Mouse (Mus musculus) brain, embryonic 14.5 days (tissue): ENCODE results near the gene Mcat. TPM values are rescaled to one million over a fixed set of nuclear protein-coding genes. Genes with fewer than 3 reads are reported as not detected.

ENCODE experiments used
- DNase-seq: peaks from one replicate; pipeline ENCODE4 v3.0.0-alpha.2; 2011; ENCODE audit warnings: low read depth
- CTCF ChIP-seq: fragments of 200-500 bp; IDR thresholded peaks from 2 replicates; pipeline ENCODE4 v1.5.1; 2012; ENCODE audit warnings: inconsistent platforms, mild to moderate bottlenecking, moderate library complexity, borderline replicate concordance; ENCODE audit not compliant: insufficient read depth, insufficient read length; ENCODE audit errors: extremely low read depth
- POLR2A ChIP-seq: fragments of 200-500 bp; IDR thresholded peaks from 2 replicates; pipeline ENCODE4 v1.6.1; 2012; ENCODE audit warnings: mild to moderate bottlenecking, inconsistent platforms, borderline replicate concordance; ENCODE audit not compliant: poor library complexity, insufficient read depth, insufficient read length, severe bottlenecking; ENCODE audit errors: extremely low read depth
- polyA plus RNA-seq: library from polyadenylated mRNA; depleted of rRNA; stranded (reverse); fragments of >200 nt; gene quantifications from 2 replicates; pipeline ENCODE4 v1.2.3, GENCODE M21; 2012

Gene Mcat
- polyA plus RNA-seq, 1 experiment: 32.8 TPM

DNA sequence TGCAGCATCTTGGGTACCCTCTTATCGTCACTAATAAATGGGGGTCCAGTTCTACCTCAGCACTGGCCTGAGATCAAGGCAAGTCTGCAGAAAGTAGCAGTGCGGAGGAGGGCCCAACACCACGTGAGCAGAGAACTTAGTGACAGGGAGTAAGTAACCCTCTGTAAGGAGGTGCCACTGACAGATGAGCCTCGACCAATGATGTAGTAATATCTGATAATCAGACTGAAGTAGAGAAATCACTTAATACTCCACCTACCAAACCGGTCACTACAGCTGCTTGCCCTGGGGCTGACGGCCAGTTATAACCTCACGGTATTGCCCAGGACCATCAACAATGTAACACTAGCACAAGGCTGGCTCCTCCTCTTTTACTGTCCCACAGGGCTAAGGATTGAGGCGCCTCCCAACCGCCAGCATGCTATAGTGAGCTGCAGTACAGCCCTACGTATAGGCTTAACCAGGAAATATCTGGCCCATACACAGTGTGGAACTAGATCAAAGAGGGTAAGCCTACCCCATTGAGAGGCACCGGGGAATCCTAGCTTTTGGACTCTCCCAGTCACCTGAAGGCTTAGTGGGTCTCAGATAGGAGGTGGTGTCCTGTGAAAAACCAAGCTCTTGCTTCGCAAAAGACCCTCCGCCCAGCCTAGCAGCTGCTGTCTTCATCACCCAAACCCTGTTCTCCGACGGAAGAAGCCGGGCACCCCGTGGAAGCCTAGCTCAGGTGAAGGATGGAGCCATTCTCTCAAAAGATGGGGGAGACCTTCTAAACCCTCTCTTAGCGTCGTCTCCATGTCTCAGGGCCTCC, 30.3 kb upstream of the Mcat start:
- TF ChIP-seq POLR2A (no peak), CTCF (no peak)
- DNase-seq: peak; percentile 32

DNA sequence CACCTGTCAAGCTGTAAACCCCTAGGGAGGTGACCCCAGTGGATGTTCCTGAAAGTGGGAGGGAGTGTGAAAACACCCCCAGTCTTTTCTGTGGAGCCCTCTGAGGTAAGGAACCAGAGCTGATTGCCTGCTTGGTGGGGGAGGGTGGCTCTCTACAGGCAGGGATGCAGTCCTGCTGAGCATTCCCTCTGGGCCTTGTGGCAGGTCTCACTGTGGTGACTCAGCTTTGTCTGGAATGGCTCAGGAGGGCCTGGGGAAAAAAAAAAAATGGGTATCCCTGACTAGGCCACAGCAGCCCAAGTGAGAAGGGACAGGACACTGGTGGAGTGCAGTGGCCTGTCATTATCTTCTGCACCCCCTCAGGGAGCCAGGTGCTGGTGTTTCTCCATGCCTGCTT, 29.6 kb upstream of the Mcat start:
- no peak for TF ChIP-seq CTCF
- no peak for TF ChIP-seq POLR2A
- no peak for DNase-seq

DNA sequence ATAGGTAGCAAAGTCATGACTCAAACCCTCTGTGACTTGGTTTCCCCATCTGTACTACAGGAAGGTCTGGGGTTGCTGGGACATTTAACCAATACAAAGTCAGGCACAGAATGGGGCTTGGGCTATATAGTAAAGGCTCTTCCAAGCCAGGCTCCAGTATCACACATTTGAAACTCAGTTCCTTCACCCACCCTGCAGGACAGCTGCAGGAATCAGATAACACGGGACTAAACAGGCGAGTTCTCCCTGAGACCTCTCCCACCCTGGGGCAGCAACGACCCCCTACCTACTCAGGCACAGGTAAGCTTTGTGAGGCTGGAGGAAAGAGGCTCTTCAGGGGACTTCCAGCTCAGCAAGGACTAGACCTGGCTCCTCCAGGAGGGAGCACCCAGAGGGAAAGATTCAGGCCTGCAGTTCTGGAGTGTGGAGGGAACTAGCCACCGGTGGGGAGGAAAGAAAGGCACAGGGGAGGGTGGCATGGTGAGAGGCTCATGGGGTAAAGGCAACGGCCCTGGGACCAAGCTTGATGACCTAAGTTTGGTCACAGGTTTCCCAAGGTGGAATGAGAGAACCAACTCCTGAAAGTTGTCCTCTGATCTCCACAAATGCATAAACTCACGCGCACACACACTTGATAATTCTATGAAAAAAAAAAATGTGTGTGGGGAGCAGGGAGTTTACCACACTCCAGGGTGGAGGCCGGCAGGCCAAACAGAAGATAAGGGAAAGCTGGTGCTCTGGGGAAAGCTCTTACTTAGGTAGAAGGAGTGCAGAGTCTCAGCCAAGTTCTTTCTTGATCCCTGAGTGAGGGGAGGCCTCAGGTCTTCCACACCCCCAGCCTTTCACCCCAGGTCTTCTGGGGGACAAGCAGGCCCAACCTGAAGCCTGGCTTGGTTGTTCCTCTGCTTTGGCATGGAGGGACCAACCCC, 28.9 kb upstream of the Mcat start:
- TF ChIP-seq CTCF: no peak
- no peak for TF ChIP-seq POLR2A

DNA sequence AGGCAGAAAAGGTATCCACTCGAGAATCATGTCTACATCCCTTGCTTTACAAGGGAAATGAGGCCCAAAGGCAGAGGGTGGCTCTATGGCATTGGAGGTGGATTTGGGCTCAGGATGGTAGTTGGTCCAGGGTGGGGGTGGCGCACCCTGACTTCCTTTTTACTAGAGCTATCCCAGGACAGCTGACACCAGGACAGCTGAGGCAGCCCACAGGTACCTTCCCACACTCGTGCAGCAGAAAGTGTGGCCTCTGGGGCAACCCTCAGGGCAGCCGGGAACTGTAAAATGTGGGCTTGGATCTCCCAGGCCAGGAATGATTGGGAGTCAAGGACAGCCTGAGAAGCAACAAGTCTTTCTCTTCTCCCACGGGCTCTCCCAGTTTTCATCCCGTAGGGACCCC, 28.2 kb upstream of the Mcat start:
- no peak for DNase-seq
- TF ChIP-seq CTCF (no peak), POLR2A (no peak)

More for the DNA sequence above, 28.9 kb upstream of the Mcat start:
- DNase-seq: no peak

DNA sequence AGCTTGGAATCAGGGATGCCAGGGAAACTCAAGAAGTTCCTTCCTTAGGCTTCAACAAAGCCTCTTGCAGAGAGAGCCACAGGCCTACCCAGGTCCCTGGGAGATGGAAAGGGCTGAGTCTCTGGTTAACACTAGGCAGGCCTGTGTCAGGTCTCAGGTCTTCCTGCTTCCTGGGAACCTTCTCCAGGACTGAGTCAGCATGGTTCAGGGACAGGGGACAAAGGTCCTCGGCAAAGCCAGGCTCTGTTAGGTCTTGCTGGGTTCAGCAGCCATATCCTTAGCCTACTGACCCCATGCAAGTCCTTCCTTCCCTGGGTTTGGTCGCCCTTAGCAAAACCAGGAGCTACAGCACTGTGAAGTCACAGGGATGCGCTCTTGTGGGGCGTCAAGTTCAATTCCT, 27.3 kb upstream of the Mcat start:
- DNase-seq: no peak
- TF ChIP-seq POLR2A (no peak), CTCF (no peak)

DNA sequence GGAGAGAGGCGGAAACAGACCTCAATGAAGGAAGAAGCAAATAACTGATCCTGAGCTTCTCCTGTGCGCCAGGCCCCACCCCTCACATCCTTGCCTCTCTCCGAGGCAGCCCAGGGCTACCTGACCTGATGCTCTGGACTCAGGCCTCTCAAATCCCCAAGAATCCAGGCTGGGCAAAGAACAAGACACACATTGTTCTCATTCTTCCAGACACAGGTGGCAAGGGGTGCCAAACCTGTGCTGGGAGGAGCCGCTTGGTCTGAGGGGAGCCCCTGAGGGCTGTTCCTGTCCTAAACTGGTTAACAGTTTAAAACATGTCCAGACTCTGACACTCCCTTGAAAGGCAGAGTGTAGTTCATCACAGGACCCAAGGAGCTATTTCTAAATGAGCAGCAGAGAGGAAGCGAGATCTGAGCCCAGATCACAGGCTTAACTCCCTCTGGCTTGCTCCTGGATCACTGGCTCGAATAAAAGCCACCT, 21.2 kb upstream of the Mcat start:
- no peak for DNase-seq
- TF ChIP-seq CTCF: no peak
- no peak for TF ChIP-seq POLR2A

DNA sequence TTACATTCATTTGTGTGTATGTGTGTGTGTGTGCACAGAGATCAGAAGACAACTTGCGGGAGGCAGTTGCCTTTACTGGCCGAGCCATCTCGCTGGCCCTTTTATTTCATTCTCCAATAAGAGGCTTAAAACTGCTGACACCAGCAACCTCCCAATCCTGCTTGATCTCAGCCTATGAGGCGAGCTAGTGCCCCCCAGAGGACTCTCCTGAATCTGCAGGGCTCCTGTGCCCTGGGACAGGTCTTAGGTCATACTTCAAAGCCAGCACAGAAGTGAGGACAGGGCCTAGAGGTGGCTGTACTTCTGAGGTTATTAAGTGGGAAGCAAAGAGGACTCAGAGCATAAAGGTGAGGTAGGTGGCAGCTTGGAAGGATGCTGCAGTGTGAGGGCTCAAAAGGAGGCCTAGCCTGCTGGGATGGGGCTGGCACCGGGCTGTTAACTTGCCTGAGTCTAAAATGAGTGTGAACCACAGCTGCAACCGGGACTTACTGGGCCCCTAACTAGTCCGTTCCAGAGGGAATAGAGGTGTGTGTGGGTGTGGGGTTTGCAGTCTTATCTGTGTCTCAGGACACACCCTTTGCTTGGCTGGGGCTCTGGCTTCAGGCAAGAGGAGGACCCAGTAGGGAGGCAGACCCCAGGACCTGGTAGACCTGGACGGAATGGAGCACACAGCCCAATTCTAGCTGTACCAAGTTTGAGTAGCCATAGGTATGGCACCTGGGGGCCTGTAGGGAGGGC, 20.0 kb upstream of the Mcat start:
- DNase-seq: peak; percentile 26
- TF ChIP-seq CTCF (peak; percentile 43; the same call in 1 of the 2 replicates), POLR2A (no peak)

DNA sequence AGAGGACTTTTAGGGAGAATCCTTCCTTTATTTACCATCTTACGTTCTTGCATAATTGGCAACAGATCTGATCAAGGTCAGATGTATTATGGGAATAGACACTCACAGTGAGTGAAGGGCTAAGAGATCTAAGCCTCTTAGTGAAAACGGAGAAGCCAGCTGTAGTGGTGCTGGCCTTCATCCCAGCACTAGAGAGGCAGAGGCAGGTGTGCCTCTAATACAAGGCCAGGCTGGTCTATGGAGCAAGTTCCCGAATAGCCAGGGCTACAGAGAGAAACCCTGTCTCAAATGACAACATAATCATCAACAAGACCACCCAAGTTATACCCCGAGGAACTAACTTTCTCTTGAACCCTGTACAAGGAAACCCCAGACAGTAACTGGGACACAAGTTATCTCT, 19.3 kb upstream of the Mcat start:
- TF ChIP-seq CTCF (no peak), POLR2A (no peak)
- DNase-seq: no peak

DNA sequence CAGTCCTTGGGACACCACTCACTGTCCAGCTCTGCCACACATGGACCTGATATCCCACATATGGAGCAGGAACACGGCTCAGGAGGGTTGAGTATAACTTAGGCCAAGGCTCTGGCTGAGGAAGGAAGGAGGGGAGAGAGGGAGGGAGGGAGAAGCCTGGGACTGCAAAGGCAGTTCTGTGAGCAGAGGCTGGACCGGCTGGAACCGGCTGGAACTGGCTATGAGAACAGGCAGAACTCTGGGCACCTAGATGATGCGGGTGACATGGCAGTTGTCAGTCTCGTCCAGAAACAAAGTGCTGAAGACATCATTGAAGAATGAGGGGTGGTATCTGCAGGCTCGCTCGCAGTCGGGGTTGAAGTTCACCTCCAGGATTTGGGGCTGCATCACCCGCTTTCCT, 13.1 kb upstream of the Mcat start:
- DNase-seq: no peak
- TF ChIP-seq POLR2A (no peak), CTCF (no peak)

DNA sequence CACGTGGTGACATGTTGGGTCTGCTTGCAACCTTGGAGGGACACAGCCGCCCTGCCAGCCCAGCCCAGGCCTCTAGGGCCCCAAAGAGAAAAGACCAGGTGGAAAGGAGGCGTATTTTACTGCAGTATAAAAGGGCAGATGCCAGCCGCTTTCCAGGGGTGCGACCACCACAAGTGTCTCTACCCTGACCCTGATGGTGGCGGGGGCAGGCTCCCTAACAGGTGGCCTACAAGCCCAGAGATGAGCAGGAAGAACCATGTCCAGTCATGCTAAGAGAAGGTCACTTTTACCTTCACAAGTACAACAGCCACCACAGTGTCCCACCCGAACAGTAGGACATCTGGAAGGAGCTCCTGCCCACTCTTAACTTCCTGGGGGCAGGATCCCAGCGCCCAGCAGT, 12.0 kb upstream of the Mcat start:
- DNase-seq: no peak
- no peak for TF ChIP-seq CTCF
- no peak for TF ChIP-seq POLR2A

DNA sequence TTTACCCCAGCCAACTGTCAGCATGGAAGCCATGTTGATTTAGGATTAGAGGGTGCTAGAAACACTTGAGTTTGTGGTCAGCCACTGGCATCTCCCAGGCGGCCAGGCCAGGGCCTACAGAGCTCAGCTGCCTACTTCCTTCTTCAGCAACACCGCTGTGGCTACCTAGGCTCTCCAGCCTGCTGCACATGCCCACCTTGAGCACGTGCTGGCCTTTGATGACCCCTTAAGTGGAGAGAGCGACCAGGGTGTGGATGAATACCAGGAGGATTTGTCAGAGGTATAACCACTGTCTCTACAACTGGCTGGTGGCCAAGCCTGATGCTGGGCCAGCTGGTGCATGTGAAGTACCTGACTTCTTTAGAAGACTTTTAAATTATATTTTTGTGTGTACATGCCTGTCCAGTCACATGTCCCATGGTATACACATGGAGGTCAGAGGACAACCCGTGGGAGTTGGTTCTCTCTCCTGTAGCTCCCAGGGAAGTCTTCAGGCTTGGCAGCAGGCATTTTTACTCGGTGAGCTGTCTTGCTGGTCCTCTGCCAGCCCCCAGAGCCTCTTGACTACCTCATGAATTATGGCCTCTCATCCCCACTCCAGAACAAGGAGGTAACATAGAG, 11.3 kb upstream of the Mcat start:
- TF ChIP-seq POLR2A (no peak), CTCF (no peak)
- DNase-seq: no peak

DNA sequence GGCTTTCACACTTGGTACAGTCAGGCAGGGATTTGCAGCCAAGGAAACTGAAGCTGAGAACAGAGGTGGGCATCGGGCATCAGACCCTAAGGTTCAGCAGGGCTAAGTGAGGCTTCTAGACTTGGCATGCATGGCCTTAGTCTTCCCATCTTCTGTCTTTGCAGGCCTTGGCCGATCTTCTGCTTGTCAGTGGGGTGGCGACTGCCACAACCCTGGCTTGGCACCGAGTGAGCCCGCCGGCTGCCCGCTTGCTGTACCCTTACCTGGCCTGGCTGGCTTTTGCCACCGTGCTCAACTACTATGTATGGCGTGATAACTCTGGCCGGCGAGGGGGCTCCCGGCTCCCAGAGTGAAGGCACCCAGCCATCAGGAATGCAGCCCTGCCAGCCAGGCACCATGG, 10.0 kb upstream of the Mcat start:
- DNase-seq: no peak
- no peak for TF ChIP-seq POLR2A
- no peak for TF ChIP-seq CTCF
